Mouse (Mus musculus) C2C12 (cell line): ENCODE data around the gene Mctp1.

ENCODE experiments used
- CEBPB ChIP-seq: IDR thresholded peaks from one replicate; pipeline ENCODE4 v1.6.1; 2011; ENCODE audit warnings: low read depth, mild to moderate bottlenecking, control low read depth, moderate library complexity
- CTCF ChIP-seq: IDR thresholded peaks from one replicate; pipeline ENCODE4 v1.5.1; 2011; ENCODE audit not compliant: control insufficient read depth, insufficient read depth, insufficient read length
- FOSL1 ChIP-seq: IDR thresholded peaks from one replicate; pipeline ENCODE4 v1.8.0; 2011; ENCODE audit warnings: mild to moderate bottlenecking, low read length; ENCODE audit not compliant: poor library complexity, insufficient read depth, severe bottlenecking
- MAX ChIP-seq: IDR thresholded peaks from one replicate; pipeline ENCODE4 v1.6.1; 2011; ENCODE audit warnings: mild to moderate bottlenecking, control low read depth
- MYOD1 ChIP-seq: IDR thresholded peaks from one replicate; pipeline ENCODE4 v1.6.1; 2011; ENCODE audit warnings: low read depth; ENCODE audit not compliant: control insufficient read depth, insufficient read length
- MYOG ChIP-seq: IDR thresholded peaks from one replicate; pipeline ENCODE4 v1.6.1; 2011; ENCODE audit not compliant: control insufficient read depth, insufficient read length; ENCODE audit errors: extremely low read depth
- USF1 ChIP-seq: IDR thresholded peaks from one replicate; pipeline ENCODE4 v1.6.1; 2011; ENCODE audit warnings: low read depth, mild to moderate bottlenecking, control low read depth, moderate library complexity

- no peak for TF ChIP-seq CTCF
- no peak for TF ChIP-seq MYOG
- no peak for TF ChIP-seq MYOD1
- TF ChIP-seq USF1, result no peak
- TF ChIP-seq MAX, result no peak
- no peak for TF ChIP-seq CEBPB
- TF ChIP-seq FOSL1, result no peak
These were observed 253.9 kb downstream of the Mctp1 start for GRCm38 (mm10) chr13:76638282-76638681.
